Mouse (Mus musculus): ENCODE data around the gene Mef2b.
A peak's percentile ranks its signal among the peaks of the same experiment; 100 is the strongest.

The Mef2b gene

DNA sequence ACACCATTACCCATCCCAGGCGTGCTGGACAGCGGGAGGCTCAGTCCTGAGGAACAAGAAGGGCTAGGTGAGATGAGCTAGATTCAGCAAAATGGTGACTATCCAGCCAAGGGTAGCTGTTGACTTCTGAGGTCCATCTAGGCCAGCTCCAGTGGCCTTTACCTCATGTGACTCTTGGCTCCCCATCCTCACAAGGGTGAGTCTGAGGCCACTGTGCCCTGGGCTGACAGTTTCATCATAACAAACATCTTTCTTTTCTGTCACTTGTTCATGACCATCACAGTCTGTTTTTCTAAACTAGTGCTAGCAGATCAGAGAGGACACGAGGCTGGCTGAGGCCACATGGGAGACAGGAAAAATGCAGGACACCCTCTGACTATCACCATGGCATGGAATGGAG, 54.7 kb downstream of the Mef2b start:
- Histone ChIP-seq H3K9me3 (ENCODE audit: low read length) (no peaks in the 10 kb centered on the region), H3K36me3 (ENCODE audit: insufficient read depth, low read length) (peaks cover 32% of the 10 kb centered on the region), H3K27me3 (ENCODE audit: insufficient read depth, low read length) (no peaks in the 10 kb centered on the region), H3K4me3 (replicated peaks; ENCODE audit: low read length) (no peak overlapping the region), H3K4me1 (replicated peaks; ENCODE audit: low read depth, low read length) (peaks cover 9% of the 10 kb centered on the region)
- TF ChIP-seq POU5F1 (IDR thresholded peaks at IDR 0.05; ENCODE audit: borderline replicate concordance, low read length): no peak
- no peak for TF ChIP-seq CTCF (conservative IDR thresholded peaks at IDR 0.05; ENCODE audit: low read length)
- TF ChIP-seq NANOG (IDR thresholded peaks at IDR 0.05; ENCODE audit: borderline replicate concordance, low read length): no peak

DNA sequence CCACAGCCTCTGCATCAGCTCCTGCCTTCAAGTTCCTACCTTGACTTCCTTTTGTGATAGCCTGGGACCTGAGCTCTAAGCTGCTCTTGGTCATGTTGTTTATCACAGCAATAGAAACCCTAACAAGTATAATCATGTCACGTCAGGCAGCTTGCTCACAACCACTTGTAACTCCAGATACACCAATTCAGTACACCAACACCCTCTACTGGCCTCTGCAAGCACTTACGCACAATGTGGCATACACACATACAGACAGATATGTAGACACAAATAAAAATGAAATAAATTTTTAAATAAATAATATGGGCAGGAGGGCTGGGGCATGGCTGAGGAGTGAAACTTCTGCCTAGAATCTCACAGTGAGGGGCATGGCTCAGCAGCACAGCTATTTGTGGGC, 56.3 kb downstream of the Mef2b start:
- H3K4me3 ChIP-seq (replicated peaks; ENCODE audit: low read length): no peak overlapping the region
- no peaks in the 10 kb centered on the region for H3K9me3 ChIP-seq (ENCODE audit: low read length)
- TF ChIP-seq NANOG (IDR thresholded peaks at IDR 0.05; ENCODE audit: borderline replicate concordance, low read length) (no peak), CTCF (conservative IDR thresholded peaks at IDR 0.05; ENCODE audit: low read length) (peak; percentile 46)
- H3K36me3 ChIP-seq (ENCODE audit: insufficient read depth, low read length): peaks cover 17% of the 10 kb centered on the region; the same call in 1 of the 2 replicates
- H3K27me3 ChIP-seq (ENCODE audit: insufficient read depth, low read length): no peaks in the 10 kb centered on the region
- peaks cover 5% of the 10 kb centered on the region; the same call in 1 of the 2 replicates for H3K4me1 ChIP-seq (replicated peaks; ENCODE audit: low read depth, low read length)

DNA sequence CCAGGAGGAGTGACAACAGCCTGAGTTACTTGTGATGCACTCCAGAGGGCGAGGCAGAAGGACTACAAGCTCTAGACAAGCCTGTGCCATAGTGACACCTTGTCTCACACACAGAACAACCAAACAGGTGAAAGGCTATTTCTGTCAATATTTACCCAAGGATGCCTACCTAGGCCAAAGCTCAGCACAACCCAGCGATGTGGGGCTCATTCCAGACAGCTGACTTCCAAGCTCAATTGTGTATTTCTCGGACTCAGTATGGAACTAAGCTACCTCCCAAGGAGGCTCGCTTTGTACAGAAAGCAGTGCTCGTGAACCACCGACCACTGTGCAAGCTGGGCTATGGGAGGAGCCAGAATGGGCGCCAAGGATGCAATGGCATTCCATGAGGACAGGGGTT, 58.1 kb downstream of the Mef2b start:
- H3K36me3 ChIP-seq (ENCODE audit: insufficient read depth, low read length): peaks cover 4% of the 10 kb centered on the region; the same call in 1 of the 2 replicates
- peaks cover 5% of the 10 kb centered on the region; the same call in 1 of the 2 replicates for H3K4me1 ChIP-seq (replicated peaks; ENCODE audit: low read depth, low read length)
- H3K9me3 ChIP-seq (ENCODE audit: low read length): no peaks in the 10 kb centered on the region
- no peak overlapping the region for H3K4me3 ChIP-seq (replicated peaks; ENCODE audit: low read length)
- no peaks in the 10 kb centered on the region for H3K27me3 ChIP-seq (ENCODE audit: insufficient read depth, low read length)
- TF ChIP-seq CTCF (conservative IDR thresholded peaks at IDR 0.05; ENCODE audit: low read length): no peak
- TF ChIP-seq NANOG (IDR thresholded peaks at IDR 0.05; ENCODE audit: borderline replicate concordance, low read length): no peak
- TF ChIP-seq POU5F1 (IDR thresholded peaks at IDR 0.05; ENCODE audit: borderline replicate concordance, low read length): no peak

GRCm38 (mm10) chr8:70200098-70200681, 60.7 kb downstream of the Mef2b start:
- Histone ChIP-seq H3K27me3 (ENCODE audit: insufficient read depth, low read length) (no peaks in the 10 kb centered on the region), H3K36me3 (ENCODE audit: insufficient read depth, low read length) (no peaks in the 10 kb centered on the region), H3K4me3 (replicated peaks; ENCODE audit: low read length) (no peak overlapping the region), H3K4me1 (replicated peaks; ENCODE audit: low read depth, low read length) (peaks cover 19% of the 10 kb centered on the region), H3K9me3 (ENCODE audit: low read length) (no peaks in the 10 kb centered on the region)
- TF ChIP-seq POU5F1 (IDR thresholded peaks at IDR 0.05; ENCODE audit: borderline replicate concordance, low read length): no peak
- TF ChIP-seq NANOG (IDR thresholded peaks at IDR 0.05; ENCODE audit: borderline replicate concordance, low read length): no peak
- no peak for TF ChIP-seq CTCF (conservative IDR thresholded peaks at IDR 0.05; ENCODE audit: low read length)

DNA sequence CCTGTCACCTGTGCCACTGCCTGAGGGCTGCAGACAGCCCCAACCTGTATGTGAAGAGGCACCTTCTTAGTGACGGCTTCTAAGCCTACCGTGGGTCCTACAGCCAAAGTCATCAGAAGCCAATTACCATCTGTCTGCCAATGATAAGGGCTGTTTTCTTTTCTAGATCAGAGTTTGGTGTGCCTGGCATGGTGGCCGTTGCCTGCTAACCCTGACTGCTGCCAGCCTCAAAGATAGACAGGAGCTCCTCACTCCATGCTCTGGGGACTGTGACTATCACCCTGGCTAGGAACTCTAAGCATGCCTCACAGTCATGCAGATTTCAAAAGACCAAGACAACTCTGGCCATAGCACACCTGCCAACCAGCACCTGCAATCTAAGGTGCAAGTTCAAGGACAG, 61.9 kb downstream of the Mef2b start:
- no peaks in the 10 kb centered on the region for H3K27me3 ChIP-seq (ENCODE audit: insufficient read depth, low read length)

DNA sequence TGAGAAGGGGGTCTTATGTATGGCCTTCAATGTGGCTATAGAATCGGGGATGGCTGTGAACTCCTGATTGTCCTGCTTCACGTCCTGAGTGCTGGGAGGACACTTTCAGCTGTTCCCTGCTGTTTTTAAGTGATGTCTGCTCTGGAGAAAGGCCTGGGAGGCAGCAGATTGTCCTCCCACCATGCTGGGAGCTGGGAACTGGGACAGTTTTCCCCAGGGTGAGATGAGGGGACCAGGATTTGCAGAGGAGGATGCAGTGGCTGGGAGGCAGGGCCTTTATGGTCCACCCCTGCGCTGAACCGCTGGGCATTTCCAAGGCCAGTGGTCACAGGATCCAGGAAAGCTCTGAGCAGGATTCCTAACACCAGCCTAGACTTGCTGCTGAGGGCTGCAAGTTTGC, 63.6 kb downstream of the Mef2b start:
- TF ChIP-seq CTCF (conservative IDR thresholded peaks at IDR 0.05; ENCODE audit: low read length) (no peak), POU5F1 (IDR thresholded peaks at IDR 0.05; ENCODE audit: borderline replicate concordance, low read length) (no peak), NANOG (IDR thresholded peaks at IDR 0.05; ENCODE audit: borderline replicate concordance, low read length) (no peak)

More for the DNA sequence above, 61.9 kb downstream of the Mef2b start:
- Histone ChIP-seq H3K4me3 (replicated peaks; ENCODE audit: low read length) (no peak overlapping the region), H3K9me3 (ENCODE audit: low read length) (no peaks in the 10 kb centered on the region), H3K36me3 (ENCODE audit: insufficient read depth, low read length) (no peaks in the 10 kb centered on the region), H3K4me1 (replicated peaks; ENCODE audit: low read depth, low read length) (peaks cover 19% of the 10 kb centered on the region)
- TF ChIP-seq CTCF (conservative IDR thresholded peaks at IDR 0.05; ENCODE audit: low read length): no peak
- TF ChIP-seq POU5F1 (IDR thresholded peaks at IDR 0.05; ENCODE audit: borderline replicate concordance, low read length): no peak

GRCm38 (mm10) chr8:70204757-70205156, 65.2 kb downstream of the Mef2b start:
- Histone ChIP-seq H3K9me3 (ENCODE audit: low read length) (no peaks in the 10 kb centered on the region), H3K36me3 (ENCODE audit: insufficient read depth, low read length) (no peaks in the 10 kb centered on the region), H3K4me1 (replicated peaks; ENCODE audit: low read depth, low read length) (peaks cover 26% of the 10 kb centered on the region), H3K27me3 (ENCODE audit: insufficient read depth, low read length) (no peaks in the 10 kb centered on the region), H3K4me3 (replicated peaks; ENCODE audit: low read length) (no peak overlapping the region)
- no peak for TF ChIP-seq CTCF (conservative IDR thresholded peaks at IDR 0.05; ENCODE audit: low read length)
- no peak for TF ChIP-seq NANOG (IDR thresholded peaks at IDR 0.05; ENCODE audit: borderline replicate concordance, low read length)
- no peak for TF ChIP-seq POU5F1 (IDR thresholded peaks at IDR 0.05; ENCODE audit: borderline replicate concordance, low read length)

More for the DNA sequence above, 63.6 kb downstream of the Mef2b start:
- no peaks in the 10 kb centered on the region for H3K27me3 ChIP-seq (ENCODE audit: insufficient read depth, low read length)
- no peaks in the 10 kb centered on the region for H3K36me3 ChIP-seq (ENCODE audit: insufficient read depth, low read length)
- no peak overlapping the region for H3K4me3 ChIP-seq (replicated peaks; ENCODE audit: low read length)
- peaks cover 21% of the 10 kb centered on the region for H3K4me1 ChIP-seq (replicated peaks; ENCODE audit: low read depth, low read length)
- no peaks in the 10 kb centered on the region for H3K9me3 ChIP-seq (ENCODE audit: low read length)

DNA sequence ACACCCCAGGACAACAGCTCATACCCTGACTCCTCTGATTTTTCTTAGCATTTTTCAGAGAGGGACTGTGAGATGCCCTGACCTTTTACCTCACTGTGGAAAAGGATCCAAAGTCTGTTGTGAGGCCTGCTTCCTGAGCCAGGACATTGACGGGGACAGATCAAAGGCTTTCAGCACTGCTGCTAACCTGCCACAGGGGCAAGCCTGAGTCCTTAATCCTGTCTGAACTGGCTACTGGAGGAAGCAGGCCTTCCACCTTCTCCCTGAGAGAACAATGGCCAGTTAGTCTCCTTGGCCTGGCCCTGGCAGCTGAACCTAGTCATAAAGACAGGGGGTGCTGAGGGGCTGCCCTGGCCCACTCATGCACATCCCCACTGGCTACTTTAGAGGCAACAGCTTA, 68.6 kb downstream of the Mef2b start:
- TF ChIP-seq NANOG (IDR thresholded peaks at IDR 0.05; ENCODE audit: borderline replicate concordance, low read length): no peak
- TF ChIP-seq POU5F1 (IDR thresholded peaks at IDR 0.05; ENCODE audit: borderline replicate concordance, low read length): no peak
- TF ChIP-seq CTCF (conservative IDR thresholded peaks at IDR 0.05; ENCODE audit: low read length): no peak
- H3K4me1 ChIP-seq (replicated peaks; ENCODE audit: low read depth, low read length): peaks cover 47% of the 10 kb centered on the region
- H3K27me3 ChIP-seq (ENCODE audit: insufficient read depth, low read length): no peaks in the 10 kb centered on the region
- no peaks in the 10 kb centered on the region for H3K36me3 ChIP-seq (ENCODE audit: insufficient read depth, low read length)
- H3K4me3 ChIP-seq (replicated peaks; ENCODE audit: low read length): no peak overlapping the region
- H3K9me3 ChIP-seq (ENCODE audit: low read length): no peaks in the 10 kb centered on the region

DNA sequence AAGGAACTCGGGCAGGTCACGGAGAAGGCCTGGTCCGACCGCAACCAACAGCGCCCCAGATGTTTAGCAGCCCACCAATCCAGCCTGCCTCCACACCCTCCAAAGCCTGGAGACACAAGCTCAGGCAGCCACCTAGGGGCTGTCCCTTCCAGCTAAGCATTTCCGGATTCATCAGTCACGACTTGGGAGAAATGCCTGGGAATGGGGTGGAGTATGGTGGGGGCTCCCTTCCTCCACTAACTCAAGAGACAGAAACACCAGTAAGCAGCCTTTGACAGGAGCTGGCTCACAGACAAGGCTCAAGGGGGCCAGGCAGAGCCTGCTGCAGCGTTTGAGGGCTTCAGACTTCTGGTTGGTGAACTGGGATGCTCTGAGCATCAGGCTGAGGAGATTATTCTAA, 71.0 kb downstream of the Mef2b start:
- H3K4me3 ChIP-seq (replicated peaks; ENCODE audit: low read length): peak overlapping the region; percentile 27; the same call in 1 of the 2 replicates
- no peaks in the 10 kb centered on the region for H3K27me3 ChIP-seq (ENCODE audit: insufficient read depth, low read length)
- TF ChIP-seq NANOG (IDR thresholded peaks at IDR 0.05; ENCODE audit: borderline replicate concordance, low read length) (no peak), CTCF (conservative IDR thresholded peaks at IDR 0.05; ENCODE audit: low read length) (no peak), POU5F1 (IDR thresholded peaks at IDR 0.05; ENCODE audit: borderline replicate concordance, low read length) (no peak)
- H3K4me1 ChIP-seq (replicated peaks; ENCODE audit: low read depth, low read length): peaks cover 40% of the 10 kb centered on the region
- no peaks in the 10 kb centered on the region for H3K36me3 ChIP-seq (ENCODE audit: insufficient read depth, low read length)
- H3K9me3 ChIP-seq (ENCODE audit: low read length): no peaks in the 10 kb centered on the region

All from E14TG2a.4 (cell line).